Mouse (Mus musculus) liver, postnatal 0 days (tissue): ENCODE measurements around the gene Psap. TPM values are rescaled to one million over a fixed set of nuclear protein-coding genes. Genes with fewer than 3 reads are reported as not detected.
"Not testable (repeated sequence)": the region's sequence is repeated elsewhere in the genome, so short reads cannot be mapped to it uniquely, and the experiment has no call there.

ENCODE experiments used
- ATAC-seq: fragments of 200-750 bp; cut with Nextera tagmentation; 2 replicates; pipeline ENCODE4 v1.8.0; 2017; ENCODE audit warnings: mild to moderate bottlenecking, moderate library complexity
- DNase-seq: peaks from one replicate; pipeline ENCODE4 v3.0.0-alpha.2; 2016
- H3K27ac ChIP-seq: fragments of 300-500 bp; sonication (generic); 2 replicates; pipeline ENCODE4 v1.5.1; 2014; ENCODE audit warnings: antibody characterized with exemption, moderate library complexity, mild to moderate bottlenecking, low read depth
- H3K27me3 ChIP-seq: fragments of 300-500 bp; sonication (generic); 2 replicates; pipeline ENCODE4 v1.6.1; 2014; ENCODE audit warnings: low read length, control low read depth, mixed read lengths; ENCODE audit not compliant: insufficient read depth
- H3K36me3 ChIP-seq: fragments of 300-500 bp; sonication (generic); replicated peaks from 2 replicates; pipeline ENCODE4 v1.6.1; 2014; ENCODE audit warnings: mild to moderate bottlenecking, control low read depth, low read length, moderate library complexity, mixed read lengths; ENCODE audit not compliant: insufficient read depth
- H3K4me1 ChIP-seq: fragments of 300-500 bp; sonication (generic); 2 replicates; pipeline ENCODE4 v1.6.1; 2014; ENCODE audit warnings: antibody characterized with exemption, mild to moderate bottlenecking, control low read depth; ENCODE audit not compliant: insufficient read depth
- H3K4me2 ChIP-seq: fragments of 300-500 bp; sonication (generic); 2 replicates; pipeline ENCODE4 v1.6.1; 2014; ENCODE audit warnings: low read depth, mild to moderate bottlenecking, low read length, moderate library complexity, mixed read lengths
- H3K4me3 ChIP-seq: fragments of 300-500 bp; sonication (generic); 2 replicates; pipeline ENCODE4 v1.5.1; 2014; ENCODE audit warnings: low read depth, low read length
- H3K9ac ChIP-seq: fragments of 300-500 bp; sonication (generic); replicated peaks from 2 replicates; pipeline ENCODE4 v1.6.1; 2014; ENCODE audit warnings: mild to moderate bottlenecking, moderate library complexity
- H3K9me3 ChIP-seq: fragments of 300-500 bp; sonication (generic); 2 replicates; pipeline ENCODE4 v1.6.1; 2016; ENCODE audit warnings: mild to moderate bottlenecking, control low read depth, low read length, mixed read lengths
- CTCF ChIP-seq: sonication (generic); IDR thresholded peaks from 2 replicates; pipeline ENCODE4 v1.5.1; 2016; ENCODE audit warnings: antibody characterized with exemption, low read depth
- EP300 ChIP-seq: IDR thresholded peaks from 2 replicates; pipeline ENCODE4 v1.6.1; 2016; ENCODE audit warnings: antibody characterized with exemption, low read depth, mild to moderate bottlenecking
- WGBS: fragments of 180-500 bp; shearing (Covaris S2); extraction: QIAGEN DNeasy Blood & Tissue Kit; methylation state at CpG from one replicate; pipeline ENCODE4 v1.1.7; 2014; ENCODE audit not compliant: insufficient replicate concordance; 5-methylcytosine and 5-hydroxymethylcytosine counted together
- polyA plus RNA-seq: library from polyadenylated mRNA; unstranded; fragments of >200 nt; fragmentation: Nextera tagmentation; extraction: Ambion mirVana; gene quantifications from 2 replicates; pipeline ENCODE4 v1.2.1, GENCODE M21; 2015

The Psap gene
- polyA plus RNA-seq: 105 and 110 TPM in 2 replicates

- Histone ChIP-seq H3K27ac (peak within 1 kb of the TSS; percentile 96), H3K9me3 (no peaks in the 10 kb centered on the region), H3K4me3 (peak within 1 kb of the TSS; percentile 94), H3K4me1 (peaks cover 52% of the 10 kb centered on the region), H3K9ac (peak within 1 kb of the TSS; percentile 94), H3K27me3 (no peaks in the 10 kb centered on the region), H3K36me3 (no peaks in the 10 kb centered on the region), H3K4me2 (peak within 1 kb of the TSS; percentile 94)
- peak; percentile 91 for ATAC-seq
- TF ChIP-seq EP300: no peak
- TF ChIP-seq CTCF: peak; percentile 32
- DNase-seq: peak; percentile 96
- whole genome bisulfite sequencing: 2% methylated on average over 54 of the region's 54 CpGs
Observed at GRCm38 (mm10) chr10:60277207-60278005, at the start of gene Psap. Psap (plus strand) TSS chr10:60277627.

- TF ChIP-seq EP300 (no peak), CTCF (no peak)
- Histone ChIP-seq H3K27ac (no peak overlapping the region), H3K4me2 (no peak overlapping the region), H3K9ac (no peak overlapping the region), H3K4me3 (no peak overlapping the region), H3K9me3 (no peaks in the 10 kb centered on the region), H3K36me3 (no peaks in the 10 kb centered on the region), H3K4me1 (no peaks in the 10 kb centered on the region), H3K27me3 (no peaks in the 10 kb centered on the region)
- ATAC-seq (no peak), DNase-seq (no peak)
- 55% methylated on average over 4 of the region's 4 CpGs for WGBS
Observed at GRCm38 (mm10) chr10:60227666-60228065, 49.8 kb upstream of the Psap start.

- Histone ChIP-seq H3K4me2 (no peak overlapping the region), H3K9me3 (no peaks in the 10 kb centered on the region), H3K4me3 (no peak overlapping the region), H3K27ac (no peak overlapping the region), H3K27me3 (no peaks in the 10 kb centered on the region), H3K36me3 (no peaks in the 10 kb centered on the region), H3K4me1 (no peaks in the 10 kb centered on the region), H3K9ac (no peak overlapping the region)
- no peak for DNase-seq
- TF ChIP-seq CTCF: no peak
- TF ChIP-seq EP300: no peak
- 83% methylated on average over 6 of the region's 6 CpGs for WGBS
- ATAC-seq: no peak
Observed at GRCm38 (mm10) chr10:60229113-60229512, 48.3 kb upstream of the Psap start.

GRCm38 (mm10) chr10:60230321-60231088 is 46.9 kb upstream of the Psap start:
- WGBS: 55% methylated on average over 6 of the region's 6 CpGs
- TF ChIP-seq CTCF (no peak), EP300 (no peak)
- no peaks in the 10 kb centered on the region for H3K36me3 ChIP-seq
- no peaks in the 10 kb centered on the region for H3K4me1 ChIP-seq
- DNase-seq (no peak), ATAC-seq (no peak)
- H3K9ac ChIP-seq: no peak overlapping the region
- no peak overlapping the region for H3K27ac ChIP-seq
- no peak overlapping the region for H3K4me2 ChIP-seq
- H3K4me3 ChIP-seq: no peak overlapping the region
- H3K9me3 ChIP-seq: no peaks in the 10 kb centered on the region
- H3K27me3 ChIP-seq: no peaks in the 10 kb centered on the region

GRCm38 (mm10) chr10:60234006-60234405 is 43.4 kb upstream of the Psap start:
- no peak overlapping the region for H3K4me3 ChIP-seq
- no peaks in the 10 kb centered on the region for H3K27me3 ChIP-seq
- TF ChIP-seq CTCF: peak; percentile 14; the same call in 1 of the 2 replicates
- TF ChIP-seq EP300: no peak
- no peaks in the 10 kb centered on the region for H3K36me3 ChIP-seq
- ATAC-seq (no peak), DNase-seq (no peak)
- no peaks in the 10 kb centered on the region for H3K9me3 ChIP-seq
- H3K4me1 ChIP-seq: no peaks in the 10 kb centered on the region
- no peak overlapping the region for H3K27ac ChIP-seq
- no peak overlapping the region for H3K4me2 ChIP-seq
- H3K9ac ChIP-seq: no peak overlapping the region
- WGBS: 70% methylated on average over 9 of the region's 9 CpGs

GRCm38 (mm10) chr10:60235876-60236275 is 41.6 kb upstream of the Psap start:
- H3K9ac ChIP-seq, H3K4me1 ChIP-seq, H3K36me3 ChIP-seq, H3K9me3 ChIP-seq, H3K27me3 ChIP-seq, ATAC-seq, DNase-seq, H3K4me3 ChIP-seq, H3K27ac ChIP-seq, H3K4me2 ChIP-seq: not testable (repeated sequence)
- 89% methylated on average over 6 of the region's 6 CpGs for WGBS
